Mouse (Mus musculus) forebrain, embryonic 12.5 days (tissue): Measurements from ENCODE around the gene Mrpl36. TPM values are rescaled to one million over a fixed set of nuclear protein-coding genes. Genes with fewer than 3 reads are reported as not detected.

Experiments
- ATAC-seq: fragments of 200-750 bp; cut with Nextera tagmentation; 2 replicates; pipeline ENCODE4 v1.8.0; 2017; ENCODE audit warnings: moderate TSS enrichment; ENCODE audit not compliant: low FRiP score
- H3K27ac ChIP-seq: fragments of 300-500 bp; sonication (generic); 2 replicates; pipeline ENCODE4 v1.5.1; 2016; ENCODE audit warnings: mild to moderate bottlenecking
- H3K27me3 ChIP-seq: fragments of 300-500 bp; sonication (generic); 2 replicates; pipeline ENCODE4 v1.6.1; 2016; ENCODE audit warnings: mild to moderate bottlenecking
- H3K36me3 ChIP-seq: fragments of 300-500 bp; sonication (generic); replicated peaks from 2 replicates; pipeline ENCODE4 v1.6.1; 2016; ENCODE audit warnings: mild to moderate bottlenecking
- H3K4me1 ChIP-seq: fragments of 300-500 bp; sonication (generic); 2 replicates; pipeline ENCODE4 v1.6.1; 2016
- H3K4me2 ChIP-seq: fragments of 300-500 bp; sonication (generic); 2 replicates; pipeline ENCODE4 v1.6.1; 2016; ENCODE audit warnings: mild to moderate bottlenecking, moderate library complexity
- H3K4me3 ChIP-seq: fragments of 300-500 bp; sonication (generic); replicated peaks from 2 replicates; pipeline ENCODE4 v1.5.1; 2016; ENCODE audit warnings: mild to moderate bottlenecking
- H3K9ac ChIP-seq: fragments of 300-500 bp; sonication (generic); 2 replicates; pipeline ENCODE4 v1.6.1; 2016; ENCODE audit warnings: mild to moderate bottlenecking
- H3K9me3 ChIP-seq: fragments of 300-500 bp; sonication (generic); 2 replicates; pipeline ENCODE4 v1.6.1; 2016
- WGBS: fragments of 180-500 bp; shearing (Covaris S2); methylation state at CpG from one replicate; pipeline ENCODE4 v1.1.7; 2016; 5-methylcytosine and 5-hydroxymethylcytosine counted together
- polyA plus RNA-seq: library from polyadenylated mRNA; unstranded; fragments of >200 nt; fragmentation: Nextera tagmentation; extraction: Ambion mirVana; gene quantifications from 2 replicates; pipeline ENCODE4 v1.2.1, GENCODE M21; 2016

Mrpl36 gene
- polyA plus RNA-seq, 1 experiment from 2014 or later = 115 TPM

DNA sequence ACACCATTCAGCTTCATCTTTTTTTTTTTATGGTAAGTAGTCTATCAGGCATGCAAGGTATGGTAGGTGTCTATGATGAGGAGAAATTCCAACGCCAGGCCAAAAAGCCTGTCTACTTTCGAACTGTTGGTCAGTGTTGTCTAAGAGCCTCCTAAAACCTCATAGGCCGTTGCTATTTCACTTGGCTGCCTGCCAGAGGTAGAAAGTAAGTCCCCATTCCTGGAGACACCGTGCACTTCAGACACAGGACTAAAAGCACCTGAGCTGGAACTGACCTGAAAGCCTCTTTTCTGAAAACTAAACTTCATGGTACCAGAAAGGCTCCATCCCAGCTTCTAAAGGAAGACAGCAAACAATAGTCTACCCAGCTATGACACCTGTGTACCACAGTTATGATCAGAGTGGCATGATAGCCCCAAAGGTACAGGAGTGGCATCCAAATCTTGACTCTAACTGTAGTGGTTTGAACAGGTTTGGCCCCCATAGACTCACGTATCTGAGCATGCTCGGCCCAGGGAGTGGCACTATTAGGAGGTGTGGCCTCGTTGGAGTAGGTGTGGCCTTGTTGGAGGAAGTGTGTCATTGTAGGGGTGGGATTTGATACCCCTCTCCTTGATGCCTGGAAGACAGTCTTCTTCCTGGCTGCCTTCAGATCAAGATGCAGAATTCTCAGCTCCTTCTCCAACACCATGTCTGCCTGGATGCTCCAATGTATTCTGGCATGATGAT lies 19.8 kb downstream of the Mrpl36 start:
- Histone ChIP-seq H3K9ac (no peak overlapping the region), H3K9me3 (no peaks in the 10 kb centered on the region), H3K27me3 (no peaks in the 10 kb centered on the region), H3K4me2 (no peak overlapping the region), H3K36me3 (no peaks in the 10 kb centered on the region), H3K4me3 (no peak overlapping the region), H3K4me1 (no peaks in the 10 kb centered on the region), H3K27ac (no peak overlapping the region)
- ATAC-seq = no peak
- 84% methylated on average over 7 of the region's 7 CpGs for WGBS

DNA sequence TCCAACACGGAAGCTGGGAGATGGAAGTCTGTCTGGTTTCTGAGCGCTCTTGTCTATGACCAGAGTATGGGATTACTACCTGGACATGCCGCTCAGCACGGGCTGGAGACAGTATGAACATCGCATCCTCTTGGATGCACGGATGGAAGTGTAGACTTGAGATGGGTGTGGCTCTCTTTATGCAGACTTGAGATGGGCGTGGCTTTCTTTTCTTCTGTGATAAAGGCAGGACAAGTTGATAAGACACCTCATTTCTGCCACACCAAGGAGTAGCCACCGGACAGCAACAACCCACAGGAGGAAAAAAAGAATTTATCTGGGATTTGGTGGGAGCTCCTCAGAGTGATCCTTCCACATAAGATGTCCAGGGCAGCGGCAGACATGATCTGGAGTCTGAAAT lies 22.4 kb downstream of the Mrpl36 start:
- Histone ChIP-seq H3K9me3 (no peaks in the 10 kb centered on the region), H3K27ac (no peak overlapping the region)
- 89% methylated on average over 9 of the region's 9 CpGs for WGBS

DNA sequence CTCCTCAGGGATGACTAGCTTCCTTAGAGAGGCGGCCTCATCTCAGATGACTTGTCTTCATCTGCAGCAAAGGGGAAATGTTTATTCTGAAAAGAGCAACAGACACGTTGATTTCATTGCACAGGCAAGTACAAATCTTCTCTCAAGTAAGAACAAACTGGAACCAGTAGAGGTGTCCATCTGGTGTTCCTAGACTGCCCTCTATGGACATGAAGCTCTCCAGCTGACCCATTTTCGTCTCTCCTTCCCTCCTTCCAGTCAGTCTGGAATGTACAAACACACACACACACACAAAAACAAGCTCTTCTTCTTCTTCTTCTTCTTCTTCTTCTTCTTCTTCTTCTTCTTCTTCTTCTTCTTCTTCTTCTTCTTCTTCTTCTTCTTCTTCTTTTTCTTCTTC lies 23.6 kb downstream of the Mrpl36 start:
- no peak for ATAC-seq
- Histone ChIP-seq H3K27ac (no peak overlapping the region), H3K4me3 (no peak overlapping the region), H3K4me1 (no peaks in the 10 kb centered on the region), H3K4me2 (no peak overlapping the region), H3K36me3 (no peaks in the 10 kb centered on the region), H3K9me3 (no peaks in the 10 kb centered on the region), H3K9ac (no peak overlapping the region), H3K27me3 (no peaks in the 10 kb centered on the region)
- WGBS = 78% methylated on average over 3 of the region's 3 CpGs

More for the DNA sequence above, 22.4 kb downstream of the Mrpl36 start:
- Histone ChIP-seq H3K4me3 (no peak overlapping the region), H3K36me3 (no peaks in the 10 kb centered on the region), H3K4me2 (no peak overlapping the region), H3K9ac (no peak overlapping the region), H3K27me3 (no peaks in the 10 kb centered on the region), H3K4me1 (no peaks in the 10 kb centered on the region)
- ATAC-seq = no peak

DNA sequence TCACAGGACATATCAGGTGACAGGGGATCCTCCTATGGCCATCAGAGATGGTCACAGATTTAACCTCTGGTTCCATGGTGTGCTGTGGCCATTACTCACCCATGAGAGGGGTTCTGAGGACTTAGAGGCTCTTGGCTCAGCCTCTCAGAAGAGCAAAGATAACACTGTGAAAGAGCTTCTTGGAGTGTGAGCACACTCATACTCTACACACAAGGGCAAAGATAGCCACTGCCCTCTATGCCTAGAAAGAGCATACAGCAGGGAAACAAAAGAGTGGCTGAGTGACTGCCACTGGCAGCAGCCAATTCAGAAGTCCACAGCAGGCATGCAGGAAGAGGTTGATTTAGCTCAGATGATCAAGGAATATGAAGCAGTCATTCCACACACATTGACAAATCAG lies 24.2 kb downstream of the Mrpl36 start:
- H3K27me3 ChIP-seq = no peaks in the 10 kb centered on the region
- H3K9me3 ChIP-seq = no peaks in the 10 kb centered on the region
- no peaks in the 10 kb centered on the region for H3K36me3 ChIP-seq
- no peak overlapping the region for H3K4me3 ChIP-seq
- no peaks in the 10 kb centered on the region for H3K4me1 ChIP-seq
- no peak for ATAC-seq
- no peak overlapping the region for H3K9ac ChIP-seq
- no peak overlapping the region for H3K27ac ChIP-seq
- H3K4me2 ChIP-seq = no peak overlapping the region

- H3K9me3 ChIP-seq = no peaks in the 10 kb centered on the region
- WGBS = 89% methylated on average over 3 of the region's 3 CpGs
- no peak overlapping the region for H3K4me2 ChIP-seq
- no peak overlapping the region for H3K4me3 ChIP-seq
- H3K9ac ChIP-seq = no peak overlapping the region
- no peaks in the 10 kb centered on the region for H3K36me3 ChIP-seq
- H3K4me1 ChIP-seq = no peaks in the 10 kb centered on the region
- H3K27ac ChIP-seq = no peak overlapping the region
- H3K27me3 ChIP-seq = no peaks in the 10 kb centered on the region
- ATAC-seq = no peak
Measured at GRCm38 (mm10) chr13:73357106-73357505, 28.8 kb downstream of the Mrpl36 start.

DNA sequence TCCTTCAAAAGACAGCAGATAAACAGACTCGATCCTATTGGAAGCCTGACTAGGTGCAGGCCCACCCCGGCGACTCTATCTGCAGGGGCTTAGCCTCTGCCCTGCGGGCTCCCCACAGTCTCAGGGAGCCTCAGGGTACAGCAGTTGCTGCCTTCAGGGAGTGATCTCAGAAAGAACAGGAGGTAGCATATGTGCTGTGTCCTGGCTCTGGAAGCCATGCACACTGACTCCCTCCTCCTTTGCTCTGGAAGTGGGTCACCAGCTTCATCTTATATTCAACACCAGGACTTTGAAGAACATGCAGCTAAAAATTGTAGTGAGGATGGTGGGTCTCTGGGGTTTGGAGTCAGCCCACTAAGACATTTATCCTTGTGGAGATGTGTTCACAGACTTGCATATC lies 45.1 kb downstream of the Mrpl36 start:
- Histone ChIP-seq H3K9me3 (no peaks in the 10 kb centered on the region), H3K9ac (no peak overlapping the region), H3K4me1 (peaks cover 9% of the 10 kb centered on the region; the same call in 1 of the 2 replicates), H3K36me3 (no peaks in the 10 kb centered on the region), H3K27ac (no peak overlapping the region), H3K4me3 (no peak overlapping the region), H3K27me3 (no peaks in the 10 kb centered on the region), H3K4me2 (no peak overlapping the region)
- ATAC-seq = no peak
- WGBS = 69% methylated on average over 4 of the region's 4 CpGs

DNA sequence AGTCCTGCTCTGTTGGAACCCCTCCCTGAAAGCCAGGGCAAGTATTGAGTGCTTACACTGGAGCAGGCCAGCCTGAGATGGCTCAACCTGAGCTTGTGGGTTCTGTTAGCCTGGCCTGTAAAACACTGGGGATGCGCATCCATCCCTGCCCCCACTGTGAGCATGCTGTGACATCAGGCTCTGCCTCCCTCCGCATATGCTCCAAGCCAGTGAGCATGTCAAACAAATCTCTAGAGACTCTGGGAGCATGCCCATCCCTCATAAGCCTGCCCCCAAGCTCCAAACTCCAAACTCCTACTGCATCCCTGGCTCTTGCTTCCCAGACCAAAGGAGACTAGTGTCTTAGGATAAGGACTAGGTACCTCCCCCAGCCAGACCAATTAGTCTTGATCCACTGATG lies 46.3 kb downstream of the Mrpl36 start:
- Histone ChIP-seq H3K9ac (no peak overlapping the region), H3K36me3 (no peaks in the 10 kb centered on the region), H3K4me3 (no peak overlapping the region), H3K9me3 (no peaks in the 10 kb centered on the region), H3K4me2 (no peak overlapping the region), H3K27me3 (no peaks in the 10 kb centered on the region), H3K27ac (no peak overlapping the region), H3K4me1 (peaks cover 9% of the 10 kb centered on the region; the same call in 1 of the 2 replicates)
- whole genome bisulfite sequencing = 54% methylated on average over 2 of the region's 2 CpGs
- ATAC-seq = no peak

DNA sequence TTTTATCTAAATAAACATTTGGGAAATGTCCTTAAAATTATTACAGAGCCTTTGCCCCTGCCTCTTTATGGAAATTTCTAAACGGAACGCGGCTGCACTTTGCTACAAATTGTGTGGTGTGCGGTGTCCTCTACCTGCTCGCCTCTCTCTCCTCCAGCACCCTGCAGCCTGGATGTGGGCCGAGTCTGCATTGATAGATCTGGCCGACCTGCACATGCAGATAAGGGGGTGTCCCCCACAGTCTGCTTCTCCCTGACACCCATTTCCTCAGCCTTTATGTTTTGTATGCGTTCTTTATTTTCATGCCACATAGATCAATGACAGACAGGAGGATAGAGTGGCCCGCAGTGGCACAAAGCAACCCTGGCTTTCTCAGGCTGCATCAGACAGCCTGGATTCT lies 49.3 kb downstream of the Mrpl36 start:
- WGBS = 92% methylated on average over 9 of the region's 9 CpGs

More for the DNA sequence above, 49.3 kb downstream of the Mrpl36 start:
- H3K27me3 ChIP-seq = no peaks in the 10 kb centered on the region
- H3K36me3 ChIP-seq = no peaks in the 10 kb centered on the region
- no peak overlapping the region for H3K9ac ChIP-seq
- no peak for ATAC-seq
- H3K9me3 ChIP-seq = no peaks in the 10 kb centered on the region
- no peak overlapping the region for H3K27ac ChIP-seq
- H3K4me2 ChIP-seq = no peak overlapping the region
- H3K4me3 ChIP-seq = no peak overlapping the region
- peaks cover 9% of the 10 kb centered on the region; the same call in 1 of the 2 replicates for H3K4me1 ChIP-seq

Other genes with a start within 250 kb of the Mrpl36 start
- 0.53 and 1.0 TPM in 2 replicates for gene Irx4, start 68.0 kb upstream of the Mrpl36 start, polyA plus RNA-seq
- 302 and 309 TPM in 2 replicates for gene Ndufs6, start within 50 bp of the Mrpl36 start, polyA plus RNA-seq
- gene Lpcat1, start 138.7 kb downstream of the Mrpl36 start, polyA plus RNA-seq = 65.9 and 67.0 TPM in 2 replicates
- 0.15 TPM in 1 of 2 replicates, not detected in the other for gene Slc6a3, start 208.2 kb downstream of the Mrpl36 start, polyA plus RNA-seq